Mouse (Mus musculus): ENCODE measurements around the gene Tdrd1. TPM values are rescaled to one million over a fixed set of nuclear protein-coding genes. Genes with fewer than 3 reads are reported as not detected.
"Not testable (repeated sequence)": the region's sequence is repeated elsewhere in the genome, so short reads cannot be mapped to it uniquely, and the experiment has no call there.

Tdrd1 gene
- polyA plus RNA-seq (2015; fragmentation: Nextera tagmentation; extraction: Ambion mirVana) = 1.1 and 1.2 TPM in 2 replicates

- WGBS = 69% methylated on average over 40 of the region's 44 CpGs
- Histone ChIP-seq H3K4me1 (peaks cover 8% of the 10 kb centered on the region), H3K4me2 (peak within 1 kb of the TSS; percentile 48), H3K27ac (replicated peaks) (no peak within 1 kb of the TSS), H3K9ac (replicated peaks) (no peak within 1 kb of the TSS), H3K4me3 (replicated peaks) (peak within 1 kb of the TSS; percentile 22), H3K36me3 (no peaks in the 10 kb centered on the region), H3K27me3 (replicated peaks) (no peaks in the 10 kb centered on the region), H3K9me3 (replicated peaks) (no peaks in the 10 kb centered on the region)
- no peak for ATAC-seq (ENCODE audit: low FRiP score)
Observed at GRCm38 (mm10) chr19:56826047-56826631, at the start of gene Tdrd1. Tdrd1 (plus strand) TSS chr19:56826209.

DNA sequence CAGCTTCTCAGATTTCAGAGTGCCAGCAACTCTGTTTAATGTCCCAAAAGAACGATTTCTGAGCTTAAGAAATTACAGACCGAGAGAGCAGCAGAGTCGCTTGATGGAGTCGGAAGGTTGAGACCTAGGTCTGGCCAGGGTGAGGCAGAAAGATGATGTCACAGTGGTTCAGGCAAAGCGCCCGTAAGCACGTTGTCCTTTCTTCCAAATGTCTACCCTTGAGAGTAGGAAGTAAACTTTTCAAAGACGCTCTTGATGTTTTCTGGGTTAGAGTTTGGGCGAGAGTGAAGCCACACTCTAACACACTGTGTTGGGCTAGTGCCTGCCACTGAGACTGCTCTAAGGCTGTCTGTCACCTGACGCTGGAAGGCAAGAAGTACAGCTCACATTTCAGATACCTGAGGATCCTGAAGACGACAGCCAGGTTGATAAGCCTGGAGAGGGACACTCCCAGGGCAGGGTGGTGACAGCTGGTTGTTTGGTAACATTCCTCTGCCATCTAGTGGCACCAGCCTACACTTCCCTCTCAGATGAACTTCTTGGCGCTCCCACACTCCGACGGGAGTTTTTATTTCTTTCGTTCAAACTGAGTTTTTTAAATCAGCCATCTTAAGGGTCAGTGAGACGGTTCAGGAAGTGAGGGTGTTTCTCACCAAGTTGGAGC, 49.2 kb upstream of the Tdrd1 start:
- Histone ChIP-seq H3K9me3 (replicated peaks) (no peaks in the 10 kb centered on the region), H3K4me3 (replicated peaks) (no peak overlapping the region), H3K4me1 (peaks cover 25% of the 10 kb centered on the region), H3K27ac (replicated peaks) (no peak overlapping the region), H3K27me3 (replicated peaks) (peaks cover 25% of the 10 kb centered on the region), H3K36me3 (no peaks in the 10 kb centered on the region), H3K9ac (replicated peaks) (no peak overlapping the region), H3K4me2 (no peak overlapping the region)
- WGBS = 42% methylated on average over 16 of the region's 16 CpGs
- no peak for ATAC-seq (ENCODE audit: low FRiP score)

DNA sequence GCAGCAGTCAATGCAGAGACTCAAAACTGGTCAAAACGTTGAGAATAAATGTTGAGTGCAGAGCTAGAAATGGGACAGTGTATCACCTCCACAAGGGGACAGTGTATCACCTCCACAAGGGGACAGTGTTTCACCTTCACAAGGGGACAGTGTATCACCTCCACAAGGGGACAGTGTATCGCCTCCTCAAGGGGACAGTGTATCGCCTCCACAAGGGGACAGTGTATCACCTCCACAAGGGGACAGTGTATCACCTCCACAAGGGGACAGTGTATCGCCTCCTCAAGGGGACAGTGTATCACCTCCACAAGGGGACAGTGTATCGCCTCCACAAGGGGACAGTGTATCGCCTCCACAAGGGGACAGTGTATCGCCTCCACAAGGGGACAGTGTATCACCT, 47.5 kb upstream of the Tdrd1 start:
- H3K9ac ChIP-seq (replicated peaks); H3K27ac ChIP-seq (replicated peaks); H3K9me3 ChIP-seq (replicated peaks); H3K4me3 ChIP-seq (replicated peaks); ATAC-seq (ENCODE audit: low FRiP score); H3K4me2 ChIP-seq; H3K36me3 ChIP-seq: not testable (repeated sequence)
- peaks cover 25% of the 10 kb centered on the region for H3K27me3 ChIP-seq (replicated peaks)
- 96% methylated on average over 7 of the region's 7 CpGs for WGBS
- H3K4me1 ChIP-seq = peaks cover 25% of the 10 kb centered on the region

- WGBS = 90% methylated on average over 7 of the region's 7 CpGs
- H3K36me3 ChIP-seq = peaks cover 39% of the 10 kb centered on the region
Observed at GRCm38 (mm10) chr19:56787911-56788310, 38.1 kb upstream of the Tdrd1 start.

DNA sequence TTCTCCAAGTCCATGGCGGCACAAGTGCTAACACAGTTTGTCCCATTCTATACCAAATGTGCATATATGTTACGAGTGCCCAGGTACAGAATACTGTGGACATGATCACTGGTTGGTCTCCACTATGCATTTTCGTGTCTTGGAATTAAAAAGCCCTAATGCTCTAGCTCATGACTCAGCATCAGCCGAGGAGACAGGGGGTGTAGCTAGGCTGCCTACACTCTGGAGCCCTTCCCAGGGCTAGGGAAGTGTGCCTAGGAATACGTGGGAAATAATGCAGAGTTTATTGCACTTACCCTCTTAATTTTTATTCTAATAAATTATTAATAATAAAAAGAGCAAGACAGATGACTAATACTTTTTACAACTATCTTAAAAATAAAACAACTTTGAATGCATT, 37.1 kb upstream of the Tdrd1 start:
- Histone ChIP-seq H3K36me3 (peaks cover 38% of the 10 kb centered on the region), H3K4me1 (no peaks in the 10 kb centered on the region), H3K4me2 (no peak overlapping the region), H3K27me3 (replicated peaks) (no peaks in the 10 kb centered on the region), H3K4me3 (replicated peaks) (no peak overlapping the region), H3K27ac (replicated peaks) (no peak overlapping the region), H3K9me3 (replicated peaks) (no peaks in the 10 kb centered on the region), H3K9ac (replicated peaks) (no peak overlapping the region)
- ATAC-seq (ENCODE audit: low FRiP score) = no peak
- 93% methylated on average over 5 of the region's 5 CpGs for WGBS

More at GRCm38 (mm10) chr19:56787911-56788310, 38.1 kb upstream of the Tdrd1 start:
- ATAC-seq (ENCODE audit: low FRiP score) = no peak
- Histone ChIP-seq H3K4me2 (no peak overlapping the region), H3K27ac (replicated peaks) (no peak overlapping the region), H3K27me3 (replicated peaks) (no peaks in the 10 kb centered on the region), H3K4me1 (no peaks in the 10 kb centered on the region), H3K9me3 (replicated peaks) (no peaks in the 10 kb centered on the region), H3K9ac (replicated peaks) (no peak overlapping the region), H3K4me3 (replicated peaks) (no peak overlapping the region)

DNA sequence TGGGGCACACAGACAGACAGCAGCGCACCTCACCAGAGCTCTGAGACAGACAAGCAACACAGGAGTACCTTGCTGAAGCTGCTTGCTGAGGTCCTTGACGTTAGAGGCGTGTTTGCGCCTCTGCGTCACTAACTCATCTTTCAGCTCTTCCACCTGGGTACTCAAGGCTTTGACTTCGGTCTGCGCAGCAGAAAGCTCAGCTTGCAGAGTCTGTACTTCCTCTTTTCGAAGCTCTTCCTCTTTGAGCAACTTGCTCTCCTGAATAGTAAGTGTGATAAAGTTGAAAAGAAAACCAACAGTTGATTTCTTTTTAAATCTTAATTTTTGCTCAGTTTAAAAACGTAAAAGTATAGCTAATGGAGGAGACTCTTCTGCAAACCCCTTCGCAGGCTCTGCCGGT, 28.6 kb upstream of the Tdrd1 start:
- Histone ChIP-seq H3K4me1 (no peaks in the 10 kb centered on the region), H3K4me3 (replicated peaks) (no peak overlapping the region), H3K36me3 (peaks cover 82% of the 10 kb centered on the region), H3K27me3 (replicated peaks) (no peaks in the 10 kb centered on the region), H3K4me2 (no peak overlapping the region), H3K9ac (replicated peaks) (no peak overlapping the region), H3K27ac (replicated peaks) (no peak overlapping the region), H3K9me3 (replicated peaks) (no peaks in the 10 kb centered on the region)
- WGBS = 93% methylated on average over 11 of the region's 11 CpGs
- no peak for ATAC-seq (ENCODE audit: low FRiP score)

DNA sequence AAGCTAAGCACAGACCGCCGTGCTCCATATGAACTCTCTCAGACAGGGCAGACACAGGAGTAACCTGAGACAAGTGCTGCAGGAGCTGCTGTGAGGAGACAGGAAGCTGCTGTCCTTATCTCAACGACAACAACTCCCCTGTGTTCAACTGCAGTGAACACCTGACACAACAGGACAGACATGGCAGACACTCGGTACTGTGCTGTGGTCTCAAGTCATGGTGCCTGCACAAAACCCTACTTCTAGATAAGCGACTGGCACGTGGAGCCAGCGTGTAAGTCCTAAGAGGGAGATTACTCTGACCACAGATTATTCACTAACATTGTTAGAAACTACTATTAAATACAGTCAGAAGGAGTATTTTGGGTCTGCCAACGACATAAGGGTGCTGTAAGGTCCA, 25.8 kb upstream of the Tdrd1 start:
- H3K36me3 ChIP-seq = peaks cover 70% of the 10 kb centered on the region
- no peak for ATAC-seq (ENCODE audit: low FRiP score)

DNA sequence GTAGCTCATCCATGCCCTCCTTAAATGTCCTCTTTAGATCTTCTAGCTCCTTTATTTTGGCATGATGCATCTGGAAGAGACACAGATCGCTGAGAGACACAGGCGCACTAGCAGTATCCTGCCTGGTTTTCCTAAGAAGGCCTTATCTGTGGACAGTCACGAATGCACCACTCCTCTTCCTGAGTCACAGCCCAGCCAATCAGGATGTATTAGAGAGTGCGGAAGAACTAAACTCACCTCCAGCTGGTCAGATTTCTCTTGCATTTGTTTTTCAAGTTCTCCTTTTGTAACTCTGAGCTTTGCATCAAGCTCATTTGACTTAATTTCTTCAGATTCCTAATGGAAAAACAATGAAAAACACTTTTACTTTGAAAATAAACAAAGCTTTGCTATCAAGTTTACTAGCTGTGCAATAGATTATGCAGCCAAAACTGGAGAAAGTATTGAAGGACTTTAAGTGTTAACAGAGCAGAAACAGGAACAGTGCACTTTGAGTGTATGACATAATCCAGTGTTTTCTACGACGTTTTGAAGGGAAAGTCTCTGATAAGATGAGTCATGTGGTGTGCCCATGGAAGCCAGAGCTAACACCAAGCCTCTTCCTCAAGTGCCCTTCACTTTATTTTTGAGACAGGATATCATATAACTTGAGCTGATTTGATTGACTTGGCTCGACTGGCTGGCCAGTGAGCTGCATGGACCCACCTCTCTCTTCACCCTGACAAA, 24.9 kb upstream of the Tdrd1 start:
- peaks cover 71% of the 10 kb centered on the region for H3K36me3 ChIP-seq

More for the DNA sequence above, 25.8 kb upstream of the Tdrd1 start:
- H3K9ac ChIP-seq (replicated peaks) = no peak overlapping the region
- no peak overlapping the region for H3K4me2 ChIP-seq
- 94% methylated on average over 8 of the region's 8 CpGs for WGBS
- H3K27me3 ChIP-seq (replicated peaks) = no peaks in the 10 kb centered on the region
- H3K9me3 ChIP-seq (replicated peaks) = no peaks in the 10 kb centered on the region
- H3K4me3 ChIP-seq (replicated peaks) = no peak overlapping the region
- no peak overlapping the region for H3K27ac ChIP-seq (replicated peaks)
- 0 out of 2 replicates have a peak, but pooled peaks cover 4% of the 10 kb centered on the region for H3K4me1 ChIP-seq

GRCm38 (mm10) chr19:56801656-56802351, 24.2 kb upstream of the Tdrd1 start:
- 0 out of 2 replicates have a peak, but pooled peaks cover 4% of the 10 kb centered on the region for H3K4me1 ChIP-seq
- peaks cover 66% of the 10 kb centered on the region for H3K36me3 ChIP-seq
- no peaks in the 10 kb centered on the region for H3K9me3 ChIP-seq (replicated peaks)
- no peaks in the 10 kb centered on the region for H3K27me3 ChIP-seq (replicated peaks)
- H3K9ac ChIP-seq (replicated peaks) = no peak overlapping the region
- no peak for ATAC-seq (ENCODE audit: low FRiP score)
- 90% methylated on average over 10 of the region's 10 CpGs for WGBS
- no peak overlapping the region for H3K4me2 ChIP-seq
- H3K27ac ChIP-seq (replicated peaks) = no peak overlapping the region
- no peak overlapping the region for H3K4me3 ChIP-seq (replicated peaks)

More for the DNA sequence above, 24.9 kb upstream of the Tdrd1 start:
- no peak for ATAC-seq (ENCODE audit: low FRiP score)
- H3K27me3 ChIP-seq (replicated peaks) = no peaks in the 10 kb centered on the region
- H3K9me3 ChIP-seq (replicated peaks) = no peaks in the 10 kb centered on the region
- H3K9ac ChIP-seq (replicated peaks) = no peak overlapping the region
- H3K27ac ChIP-seq (replicated peaks) = no peak overlapping the region
- 0 out of 2 replicates have a peak, but pooled peaks cover 4% of the 10 kb centered on the region for H3K4me1 ChIP-seq
- 89% methylated on average over 7 of the region's 7 CpGs for WGBS
- H3K4me3 ChIP-seq (replicated peaks) = no peak overlapping the region
- H3K4me2 ChIP-seq = no peak overlapping the region

DNA sequence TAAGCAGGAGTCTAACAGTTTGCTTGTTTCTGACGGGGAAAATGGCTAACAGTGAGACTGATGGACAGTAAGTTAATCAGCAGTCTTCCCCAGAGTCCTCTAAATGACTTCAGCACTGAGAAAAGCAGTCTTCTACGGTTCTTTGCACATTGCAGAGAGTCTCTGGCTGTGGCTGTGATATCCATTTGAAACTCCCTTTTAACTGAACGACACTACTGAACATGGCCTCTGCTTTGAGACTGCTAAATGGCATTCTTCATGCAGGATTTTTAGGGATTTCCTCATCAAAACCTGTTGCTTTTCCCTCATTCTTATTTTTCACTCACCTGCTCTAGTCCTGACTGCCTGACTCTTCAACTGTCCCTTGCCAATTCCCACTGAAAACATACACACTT, 23.7 kb upstream of the Tdrd1 start:
- Histone ChIP-seq H3K36me3 (peaks cover 67% of the 10 kb centered on the region), H3K9me3 (replicated peaks) (no peaks in the 10 kb centered on the region), H3K4me2 (no peak overlapping the region), H3K4me3 (replicated peaks) (no peak overlapping the region), H3K27me3 (replicated peaks) (no peaks in the 10 kb centered on the region), H3K9ac (replicated peaks) (no peak overlapping the region), H3K4me1 (0 out of 2 replicates have a peak, but pooled peaks cover 4% of the 10 kb centered on the region), H3K27ac (replicated peaks) (no peak overlapping the region)
- no peak for ATAC-seq (ENCODE audit: low FRiP score)
- 61% methylated on average over 3 of the region's 3 CpGs for WGBS

DNA sequence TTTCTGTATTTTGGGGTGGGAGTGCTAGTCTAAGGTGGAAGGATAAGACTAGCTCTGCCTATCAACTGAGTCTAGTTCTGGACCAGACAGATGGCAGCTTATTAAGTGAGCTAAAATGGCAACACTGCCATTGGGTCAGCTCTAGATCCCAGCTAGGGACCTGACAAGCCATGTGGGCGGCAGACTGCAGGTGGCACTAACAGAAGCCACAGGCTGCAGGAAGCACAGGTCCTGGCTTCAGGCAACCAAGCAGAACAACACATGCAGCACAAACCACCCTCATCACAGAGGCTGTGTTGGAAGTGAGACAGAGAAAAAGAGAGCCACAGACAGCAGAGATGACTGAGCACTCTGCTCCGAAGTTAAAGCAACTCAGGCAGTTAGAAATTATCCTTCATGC, 20.6 kb upstream of the Tdrd1 start:
- H3K9ac ChIP-seq (replicated peaks) = no peak overlapping the region
- peaks cover 60% of the 10 kb centered on the region for H3K36me3 ChIP-seq
- ATAC-seq (ENCODE audit: low FRiP score) = no peak
- 84% methylated on average over 2 of the region's 2 CpGs for WGBS
- H3K4me3 ChIP-seq (replicated peaks) = no peak overlapping the region
- no peak overlapping the region for H3K4me2 ChIP-seq
- no peaks in the 10 kb centered on the region for H3K9me3 ChIP-seq (replicated peaks)
- 0 out of 2 replicates have a peak, but pooled peaks cover 4% of the 10 kb centered on the region for H3K4me1 ChIP-seq
- no peaks in the 10 kb centered on the region for H3K27me3 ChIP-seq (replicated peaks)
- H3K27ac ChIP-seq (replicated peaks) = no peak overlapping the region
